Comparison of ENCODE assay signal across 24 mouse cellular contexts in the genomic region with DNA sequence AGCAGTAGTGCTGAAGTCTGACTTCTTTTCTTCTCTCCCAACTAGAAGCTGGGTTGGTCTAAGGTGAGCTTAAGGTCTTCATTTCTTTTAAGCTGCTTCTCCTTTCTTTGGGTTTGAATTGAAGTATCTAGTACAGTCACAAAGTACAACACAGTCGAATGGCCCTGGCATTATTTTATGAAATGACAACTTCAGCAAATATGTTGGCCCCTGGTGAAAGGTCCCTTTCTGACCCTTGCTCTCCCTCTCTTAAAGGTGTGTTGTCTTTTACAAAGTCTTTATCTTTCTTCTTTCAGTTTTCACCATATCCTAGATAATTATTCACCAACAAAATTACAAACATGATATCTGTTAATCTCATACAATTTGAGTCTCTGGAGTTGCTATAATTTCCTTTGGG.
"Had no signal": no experiment of that assay in that cellular context is flagged by ENCODE, and none has a peak within 500 bp of the region (broad histone marks: within the 10 kb centered on the region; RNA-seq: fewer than 3 reads in every experiment).

No protein-coding gene starts in this region.

- DNase-seq: gastrocnemius, postnatal 14 days; gastrocnemius, postnatal 36 days; heart, adult 11 months; heart, adult 2 months; heart, postnatal 14 days; heart, postnatal 36 days; kidney, adult 18-20 months; kidney, postnatal 14 days; kidney, postnatal 36 days; liver, embryonic 13.5 days had no signal

- H3K27ac ChIP-seq: heart, adult 2 months; heart, embryonic 13.5 days; heart, embryonic 15.5 days; hindbrain, embryonic 13.5 days; hindbrain, embryonic 15.5 days; hindbrain, postnatal 0 days; kidney, embryonic 15.5 days; kidney, postnatal 0 days; layer of hippocampus, adult 2 months; left cerebral cortex, adult 2 months; limb, embryonic 10.5 days; limb, embryonic 12.5 days; liver, embryonic 13.5 days; liver, embryonic 15.5 days had no signal

- H3K27me3 ChIP-seq: heart, embryonic 13.5 days; heart, embryonic 15.5 days; hindbrain, embryonic 13.5 days; hindbrain, embryonic 15.5 days; kidney, embryonic 15.5 days; limb, embryonic 12.5 days; liver, embryonic 13.5 days; liver, embryonic 15.5 days had no signal

- H3K9ac ChIP-seq: heart, embryonic 13.5 days; heart, embryonic 15.5 days; hindbrain, embryonic 13.5 days; hindbrain, embryonic 15.5 days; kidney, embryonic 15.5 days; limb, embryonic 12.5 days; liver, embryonic 13.5 days; liver, embryonic 15.5 days had no signal

- H3K4me3 ChIP-seq: heart, adult 2 months; heart, embryonic 13.5 days; heart, embryonic 15.5 days; hindbrain, embryonic 13.5 days; hindbrain, embryonic 15.5 days; kidney, embryonic 15.5 days; layer of hippocampus, adult 2 months; left cerebral cortex, adult 2 months; limb, embryonic 10.5 days; limb, embryonic 12.5 days; liver, embryonic 13.5 days; liver, embryonic 15.5 days had no signal

- ATAC-seq: hindbrain, postnatal 0 days had no signal

- H3K4me1 ChIP-seq: heart, embryonic 13.5 days; heart, embryonic 15.5 days; hindbrain, embryonic 13.5 days; hindbrain, embryonic 15.5 days; kidney, embryonic 15.5 days; limb, embryonic 10.5 days; liver, embryonic 13.5 days; liver, embryonic 15.5 days had no signal

- H3K36me3 ChIP-seq: heart, embryonic 13.5 days; heart, embryonic 15.5 days; hindbrain, embryonic 13.5 days; hindbrain, embryonic 15.5 days; kidney, embryonic 15.5 days; limb, embryonic 10.5 days; limb, embryonic 12.5 days; liver, embryonic 13.5 days; liver, embryonic 15.5 days had no signal

- H3K4me2 ChIP-seq: heart, embryonic 11.5 days; heart, embryonic 13.5 days; heart, embryonic 15.5 days; hindbrain, embryonic 13.5 days; hindbrain, embryonic 15.5 days; kidney, embryonic 15.5 days; limb, embryonic 12.5 days; liver, embryonic 11.5 days; liver, embryonic 13.5 days; liver, embryonic 15.5 days had no signal

- H3K9me3 ChIP-seq: heart, embryonic 13.5 days; heart, embryonic 15.5 days; hindbrain, embryonic 13.5 days; hindbrain, embryonic 15.5 days; kidney, embryonic 15.5 days; limb, embryonic 10.5 days; liver, embryonic 13.5 days; liver, embryonic 15.5 days had no signal
